Mouse (Mus musculus) lung, adult 10 weeks (tissue): ENCODE measurements around the gene Inhbe. TPM values are rescaled to one million over a fixed set of nuclear protein-coding genes. Genes with fewer than 3 reads are reported as not detected.

Experiments
- polyA plus RNA-seq: library from polyadenylated mRNA; stranded (reverse); fragments of 350-450 nt; fragmentation: Illumina TruSeq; extraction: RNeasy Lipid Tissue Mini Kit (QIAGEN cat#74804); gene quantifications from one replicate; pipeline ENCODE4 v1.2.3, GENCODE M21; 2014; ENCODE audit warnings: low read depth, low replicate concordance; ENCODE audit not compliant: insufficient read depth

Inhbe gene
- polyA plus RNA-seq, result not detected

DNA sequence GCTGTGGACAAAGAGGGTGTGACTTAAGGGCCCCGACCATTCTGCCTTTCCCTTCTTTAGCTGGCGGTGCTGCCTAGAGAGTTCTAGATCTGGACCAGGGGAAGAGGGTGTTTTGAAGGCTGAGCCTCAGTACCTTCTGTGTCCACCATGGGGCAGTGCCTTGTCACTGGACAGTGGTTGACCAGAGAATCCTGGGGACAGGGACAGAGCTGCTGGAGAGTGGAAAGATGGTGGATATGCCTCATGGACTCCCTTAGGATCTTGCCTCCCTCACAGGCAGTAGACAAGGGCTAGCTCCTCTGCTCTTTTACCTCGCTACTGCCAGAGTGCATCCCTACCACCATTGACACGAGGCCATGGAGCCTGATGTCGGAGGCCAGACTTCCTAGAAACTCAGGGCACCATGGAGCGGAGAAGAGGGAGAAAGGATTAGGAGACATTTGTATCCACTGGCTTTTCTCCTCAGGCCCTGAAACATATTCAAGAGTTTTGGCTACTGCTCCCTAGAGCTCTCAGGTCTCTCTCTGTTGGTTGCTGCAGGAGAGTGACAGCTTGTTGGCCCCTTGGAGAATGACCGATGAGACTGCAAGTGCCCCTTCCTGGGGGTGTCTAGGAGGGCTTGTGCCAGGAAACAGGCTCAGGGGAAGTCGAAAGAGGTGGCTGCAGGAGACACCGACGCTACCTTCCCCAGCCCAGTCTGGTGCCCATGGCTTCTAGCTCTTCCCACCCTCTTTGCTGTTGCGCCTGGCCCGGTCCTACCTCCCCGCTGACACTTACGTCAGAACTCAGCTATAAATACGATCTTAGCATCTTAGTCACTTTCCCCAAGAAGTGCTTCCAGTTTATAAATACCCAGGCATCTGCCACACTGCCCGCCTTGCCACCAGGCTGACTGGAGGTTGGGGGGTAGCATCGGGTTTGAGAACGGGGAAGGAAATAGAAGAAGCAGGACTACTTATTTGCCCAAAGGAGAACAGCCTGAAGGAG, at the start of gene Inhbe:
Gene Inhbe (minus strand): TSS at position 503 of the 987 bp plus-strand sequence.

GRCm38 (mm10) chr10:127380251-127380691, 26.1 kb upstream of the Inhbe start, which contains the start of gene R3hdm2:
Gene R3hdm2 (plus strand): TSS chr10:127380327.

DNA sequence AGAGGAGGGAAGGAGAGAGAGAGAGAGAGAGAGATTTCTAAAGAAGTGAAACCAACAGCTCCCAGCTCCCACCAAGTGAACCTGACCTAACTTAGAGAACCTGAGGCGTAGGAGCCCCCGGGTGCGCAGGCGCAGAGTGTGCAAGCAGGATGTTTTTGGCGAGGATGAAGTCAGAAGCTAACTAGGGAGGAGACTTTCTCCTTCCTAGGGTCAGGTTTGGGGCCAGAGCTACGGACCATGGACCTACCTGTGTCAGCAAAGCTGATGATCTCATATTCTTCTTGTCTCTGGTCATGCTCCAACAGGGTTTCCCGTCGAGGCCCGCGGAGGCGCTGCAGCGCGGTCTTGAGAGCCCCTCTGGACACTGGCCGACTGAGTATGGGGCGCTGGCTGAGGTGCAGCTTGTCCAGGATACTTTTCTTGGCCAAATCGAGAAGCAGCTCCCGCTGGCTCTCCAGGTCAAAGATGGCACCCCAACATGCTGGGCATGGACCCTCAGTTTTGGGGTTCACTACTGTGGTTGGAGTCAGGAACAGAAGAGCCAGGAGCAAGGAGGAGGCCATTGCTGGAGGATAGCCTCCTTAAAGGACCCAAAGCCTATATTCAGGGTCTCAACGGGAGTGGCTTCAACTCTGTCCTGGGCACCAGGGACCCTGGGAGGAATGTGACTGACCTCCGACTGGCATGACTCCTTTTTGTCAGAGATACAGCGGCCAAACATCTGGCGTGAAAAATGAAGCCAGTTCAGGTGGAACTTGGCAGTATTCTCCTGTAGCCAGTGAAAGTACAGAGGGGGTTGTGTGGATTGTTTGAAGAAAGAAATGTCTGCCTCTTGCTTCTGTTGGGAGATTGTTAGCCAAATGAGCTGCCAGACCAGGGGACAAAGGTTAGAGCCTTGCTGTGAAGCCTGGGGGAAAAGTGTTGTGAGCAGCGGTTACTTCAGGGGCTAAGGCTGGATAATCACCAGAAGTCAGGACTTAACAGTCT, 15.9 kb upstream of the Inhbe start, which contains the start of gene Inhbc:
Gene Inhbc (minus strand): TSS at position 598 of the 987 bp plus-strand sequence.

DNA sequence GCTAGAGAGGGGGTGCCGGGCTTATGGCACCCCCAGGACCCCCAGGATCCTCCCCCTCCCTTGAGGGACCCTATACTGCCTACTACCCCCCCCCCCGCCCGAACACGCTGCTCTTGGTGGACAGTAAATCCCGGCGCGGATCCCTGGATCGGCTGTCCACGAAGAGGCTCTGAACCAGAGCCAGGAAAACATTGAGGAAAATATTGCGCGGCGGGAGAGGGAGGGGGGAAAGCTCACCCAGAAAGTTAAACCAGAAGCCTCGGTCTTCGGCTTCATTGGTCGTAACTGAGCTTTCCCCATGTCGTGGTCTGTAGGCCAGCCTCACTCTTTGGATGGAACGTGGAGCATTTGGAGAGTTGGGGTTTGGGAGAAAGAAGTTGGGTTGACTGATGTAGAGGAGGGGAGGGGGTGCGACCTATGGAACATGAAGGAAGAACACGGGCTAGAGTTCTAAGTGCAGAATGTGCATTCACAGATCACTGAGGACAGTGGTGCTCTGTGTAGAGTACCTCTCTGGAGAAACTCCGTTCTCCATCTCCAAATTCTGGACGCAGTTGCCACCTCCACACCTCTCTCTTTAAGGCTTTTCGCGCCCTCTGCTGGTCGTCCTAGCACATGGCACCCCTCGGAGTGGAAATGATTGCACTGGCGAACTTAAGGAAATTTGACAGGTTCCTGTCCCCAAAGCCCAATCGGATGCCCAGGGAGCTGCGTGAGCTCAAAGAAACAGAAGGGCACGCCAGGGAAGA, 12.1 kb downstream of the Inhbe start, which contains the start of gene Gli1:
Gene Gli1 (minus strand): TSS at position 84 of the 749 bp plus-strand sequence.

GRCm38 (mm10) chr10:127321621-127322020, 32.6 kb downstream of the Inhbe start, which contains the start of gene Arhgap9:
Gene Arhgap9 (plus strand): TSS chr10:127321964.

DNA sequence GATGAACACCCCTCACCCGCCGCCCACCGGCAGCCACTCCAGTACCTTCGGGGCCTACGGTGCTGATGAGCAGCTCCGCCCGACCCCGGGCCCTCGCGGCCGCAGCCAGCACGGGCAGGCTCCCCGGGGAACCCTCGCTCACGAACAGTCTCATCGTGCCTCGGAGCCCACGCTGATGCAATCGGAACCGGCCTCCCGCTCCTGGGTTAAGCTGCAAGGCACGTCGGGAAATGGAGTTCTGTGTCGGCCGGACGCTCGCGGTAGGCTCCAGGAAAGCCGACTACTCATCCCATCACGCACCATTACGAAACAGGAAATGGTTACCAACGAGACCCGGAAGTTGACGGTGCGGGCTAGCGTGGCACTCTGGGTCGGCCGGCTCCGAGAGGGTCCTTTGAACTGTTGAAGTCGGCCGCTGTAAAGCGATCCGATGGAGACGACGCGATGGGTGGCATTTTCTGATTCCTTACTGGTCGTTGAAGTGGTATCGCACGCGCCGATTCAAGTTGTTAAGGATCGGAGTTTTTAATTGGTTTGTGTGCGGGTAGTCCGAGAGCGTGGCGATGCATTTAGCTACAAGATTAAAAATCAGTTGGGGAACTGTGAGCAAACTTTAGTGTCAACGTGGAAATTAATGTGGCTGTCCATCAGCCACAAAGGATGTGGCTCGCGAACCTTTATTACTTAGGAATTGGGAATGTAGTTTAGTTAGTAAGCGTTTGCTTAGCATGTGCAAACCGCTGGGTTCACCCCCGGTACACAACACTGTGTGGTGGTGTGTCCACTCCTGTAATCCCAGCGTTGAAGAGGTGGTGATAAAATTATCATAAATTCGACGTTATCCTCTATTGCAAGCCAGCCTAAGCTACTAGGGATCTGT, 42.5 kb downstream of the Inhbe start, which contains the start of gene Mars:
Gene Mars (minus strand): TSS at position 311 of the 880 bp plus-strand sequence.

Other genes with a start within 250 kb of the Inhbe start
- gene Os9, start 233.3 kb downstream of the Inhbe start, polyA plus RNA-seq, result 76.6 TPM
- gene B4galnt1, start 189.2 kb downstream of the Inhbe start, polyA plus RNA-seq, result 44.3 TPM
- 0.32 TPM for gene Slc26a10, start 173.8 kb downstream of the Inhbe start, polyA plus RNA-seq
- gene Arhgef25, start 164.3 kb downstream of the Inhbe start, polyA plus RNA-seq, result 19.5 TPM
- gene Dtx3, start 158.7 kb downstream of the Inhbe start, polyA plus RNA-seq, result 38.5 TPM
- gene Pip4k2c, start 142.8 kb downstream of the Inhbe start, polyA plus RNA-seq, result 29.9 TPM
- gene Kif5a, start 91.1 kb downstream of the Inhbe start, polyA plus RNA-seq, result 0.23 TPM
- gene Dctn2, start 88.0 kb downstream of the Inhbe start, polyA plus RNA-seq, result 112 TPM
- 13.4 TPM for gene Mbd6, start 65.4 kb downstream of the Inhbe start, polyA plus RNA-seq
- 39.4 TPM for gene Mars, start 42.6 kb downstream of the Inhbe start, polyA plus RNA-seq
- 17.6 TPM for gene Arhgap9, start 32.4 kb downstream of the Inhbe start, polyA plus RNA-seq
- gene Gli1, start 12.4 kb downstream of the Inhbe start, polyA plus RNA-seq, result 1.4 TPM
- gene Inhbc, start 16.0 kb upstream of the Inhbe start, polyA plus RNA-seq, result not detected
- gene R3hdm2, start 25.9 kb upstream of the Inhbe start, polyA plus RNA-seq, result 36.0 TPM
- 0.55 TPM for gene Stac3, start 147.3 kb upstream of the Inhbe start, polyA plus RNA-seq
- gene Ndufa4l2, start 160.6 kb upstream of the Inhbe start, polyA plus RNA-seq, result 63.4 TPM
- gene Shmt2, start 168.0 kb upstream of the Inhbe start, polyA plus RNA-seq, result 14.9 TPM
- gene Nxph4, start 180.1 kb upstream of the Inhbe start, polyA plus RNA-seq, result 0.18 TPM